Mouse (Mus musculus) forebrain, embryonic 15.5 days (tissue): ENCODE measurements around the gene Rtl1. TPM values are rescaled to one million over a fixed set of nuclear protein-coding genes. Genes with fewer than 3 reads are reported as not detected.

ENCODE experiments used
- ATAC-seq: fragments of 200-750 bp; cut with Nextera tagmentation; replicated peaks from 2 replicates; pipeline ENCODE4 v1.8.0; 2017; ENCODE audit warnings: mild to moderate bottlenecking, moderate TSS enrichment, moderate library complexity
- H3K27ac ChIP-seq: fragments of 300-500 bp; sonication (generic); replicated peaks from 2 replicates; pipeline ENCODE4 v1.5.1; 2015; ENCODE audit warnings: mild to moderate bottlenecking, inconsistent platforms
- H3K27me3 ChIP-seq: fragments of 300-500 bp; sonication (generic); 2 replicates; pipeline ENCODE4 v1.6.1; 2015; ENCODE audit warnings: inconsistent platforms
- H3K36me3 ChIP-seq: fragments of 300-500 bp; sonication (generic); 2 replicates; pipeline ENCODE4 v1.6.1; 2015; ENCODE audit warnings: mild to moderate bottlenecking, inconsistent platforms
- H3K4me1 ChIP-seq: fragments of 300-500 bp; sonication (generic); 2 replicates; pipeline ENCODE4 v1.6.1; 2015; ENCODE audit warnings: inconsistent platforms
- H3K4me2 ChIP-seq: fragments of 300-500 bp; sonication (generic); replicated peaks from 2 replicates; pipeline ENCODE4 v1.6.1; 2015; ENCODE audit warnings: mild to moderate bottlenecking, inconsistent platforms
- H3K4me3 ChIP-seq: fragments of 300-500 bp; sonication (generic); 2 replicates; pipeline ENCODE4 v1.5.1; 2015; ENCODE audit warnings: mild to moderate bottlenecking, inconsistent platforms
- H3K9ac ChIP-seq: fragments of 300-500 bp; sonication (generic); replicated peaks from 2 replicates; pipeline ENCODE4 v1.6.1; 2015; ENCODE audit warnings: mild to moderate bottlenecking, inconsistent platforms
- H3K9me3 ChIP-seq: fragments of 300-500 bp; sonication (generic); 2 replicates; pipeline ENCODE4 v1.6.1; 2016; ENCODE audit warnings: inconsistent platforms
- WGBS: fragments of 180-500 bp; shearing (Covaris S2); methylation state at CpG from one replicate; pipeline ENCODE4 v1.1.7; 2015; ENCODE audit warnings: mixed read lengths; 5-methylcytosine and 5-hydroxymethylcytosine counted together
- polyA plus RNA-seq: library from polyadenylated mRNA; unstranded; fragments of >200 nt; fragmentation: Nextera tagmentation; extraction: Ambion mirVana; gene quantifications from 2 replicates; pipeline ENCODE4 v1.2.1, GENCODE M21; 2015

Gene Rtl1
- 1.0 and 1.1 TPM in 2 replicates for polyA plus RNA-seq

GRCm38 (mm10) chr12:109600230-109600629 is at the start of gene Rtl1:
Gene Rtl1 (minus strand): TSS chr12:109600330.
- no peak within 1 kb of the TSS for H3K9ac ChIP-seq
- H3K4me3 ChIP-seq = no peak within 1 kb of the TSS
- no peak within 1 kb of the TSS for H3K27ac ChIP-seq
- H3K4me2 ChIP-seq = no peak within 1 kb of the TSS
- WGBS = 85% methylated on average over 7 of the region's 7 CpGs
- peaks cover 5% of the 10 kb centered on the region; the same call in 1 of the 2 replicates for H3K36me3 ChIP-seq
- H3K27me3 ChIP-seq = no peaks in the 10 kb centered on the region
- ATAC-seq = no peak
- peaks cover 15% of the 10 kb centered on the region for H3K4me1 ChIP-seq
- H3K9me3 ChIP-seq = no peaks in the 10 kb centered on the region

- Histone ChIP-seq H3K4me1 (no peaks in the 10 kb centered on the region), H3K9me3 (no peaks in the 10 kb centered on the region), H3K27me3 (no peaks in the 10 kb centered on the region), H3K4me3 (no peak overlapping the region), H3K27ac (no peak overlapping the region), H3K36me3 (peaks cover 4% of the 10 kb centered on the region; the same call in 1 of the 2 replicates), H3K4me2 (no peak overlapping the region), H3K9ac (no peak overlapping the region)
- no peak for ATAC-seq
- WGBS = 31% methylated on average over 3 of the region's 3 CpGs
These were observed 40.5 kb upstream of the Rtl1 start for GRCm38 (mm10) chr12:109640560-109641167.

DNA sequence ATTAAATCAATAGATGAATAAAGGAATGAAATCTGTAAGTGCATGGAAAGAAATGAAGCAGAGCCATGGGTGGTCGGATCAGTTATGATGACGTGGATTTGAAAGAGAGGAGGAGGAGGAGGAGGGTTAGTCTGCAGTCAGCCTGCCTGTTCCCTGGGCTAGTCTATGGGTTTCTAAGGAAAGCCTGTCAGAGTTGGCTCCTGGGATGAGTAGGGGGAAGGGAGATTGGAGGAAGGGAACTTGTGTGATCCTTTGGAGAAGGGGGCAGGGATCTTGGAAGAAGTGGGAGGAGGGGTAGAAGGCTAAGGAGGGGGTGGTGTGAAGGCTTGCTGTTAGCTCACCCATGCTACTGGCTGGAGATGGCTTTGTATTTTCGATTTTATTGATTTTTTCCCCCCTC is 31.9 kb upstream of the Rtl1 start:
- H3K4me3 ChIP-seq = no peak overlapping the region
- H3K27me3 ChIP-seq = no peaks in the 10 kb centered on the region
- no peak overlapping the region for H3K4me2 ChIP-seq
- H3K27ac ChIP-seq = no peak overlapping the region
- WGBS = 40% methylated on average over 3 of the region's 3 CpGs
- H3K4me1 ChIP-seq = no peaks in the 10 kb centered on the region
- ATAC-seq = no peak
- no peak overlapping the region for H3K9ac ChIP-seq
- H3K36me3 ChIP-seq = 0 out of 2 replicates have a peak, but pooled peaks cover 4% of the 10 kb centered on the region
- no peaks in the 10 kb centered on the region for H3K9me3 ChIP-seq

DNA sequence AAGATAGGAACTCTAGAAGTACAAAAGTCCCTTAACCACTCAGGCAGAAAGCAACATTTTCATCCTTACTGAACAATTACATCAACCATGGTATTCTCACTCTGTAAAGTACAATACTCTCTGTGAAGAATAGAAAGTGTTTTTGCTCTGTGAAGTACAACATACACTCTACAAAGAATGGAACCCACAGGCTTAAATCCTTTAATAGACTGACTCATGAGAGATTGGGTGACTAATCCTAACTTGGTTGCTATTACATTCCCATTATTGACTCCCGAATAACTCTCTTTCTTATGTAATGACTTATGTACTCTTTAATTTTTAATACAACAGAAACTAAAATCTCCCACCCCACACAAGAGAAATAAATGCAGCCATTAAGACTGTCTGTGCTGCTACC is 28.8 kb upstream of the Rtl1 start:
- H3K4me2 ChIP-seq = no peak overlapping the region
- ATAC-seq = no peak
- WGBS = 51% methylated on average over 1 of the region's 1 CpGs
- H3K4me3 ChIP-seq = no peak overlapping the region
- no peaks in the 10 kb centered on the region for H3K4me1 ChIP-seq
- H3K36me3 ChIP-seq = peaks cover 6% of the 10 kb centered on the region; the same call in 1 of the 2 replicates
- no peaks in the 10 kb centered on the region for H3K9me3 ChIP-seq
- no peaks in the 10 kb centered on the region for H3K27me3 ChIP-seq
- H3K9ac ChIP-seq = no peak overlapping the region
- H3K27ac ChIP-seq = no peak overlapping the region

DNA sequence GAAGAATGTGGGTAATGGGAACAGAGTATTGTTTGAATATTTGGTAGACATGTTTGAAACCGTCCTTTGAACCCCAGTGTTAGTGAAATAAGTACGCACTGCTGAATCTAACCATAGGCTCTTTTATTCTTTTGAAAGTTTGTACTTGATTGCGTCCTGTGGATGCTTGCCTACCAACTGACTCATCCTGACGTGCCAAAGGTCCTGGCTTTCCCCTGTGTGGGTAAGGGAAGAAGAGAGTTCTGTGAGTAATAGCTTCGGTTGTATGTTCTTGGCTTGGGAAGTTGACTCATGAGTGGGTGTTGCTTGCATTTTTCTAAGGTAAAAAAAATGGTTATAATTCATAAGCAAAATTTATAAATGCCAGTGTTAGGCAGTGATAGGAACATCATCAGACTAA is 26.8 kb upstream of the Rtl1 start:
- Histone ChIP-seq H3K27me3 (no peaks in the 10 kb centered on the region), H3K9me3 (no peaks in the 10 kb centered on the region), H3K36me3 (peaks cover 6% of the 10 kb centered on the region; the same call in 1 of the 2 replicates), H3K4me1 (no peaks in the 10 kb centered on the region), H3K4me3 (no peak overlapping the region), H3K27ac (no peak overlapping the region), H3K9ac (no peak overlapping the region), H3K4me2 (no peak overlapping the region)
- WGBS = 89% methylated on average over 5 of the region's 5 CpGs
- no peak for ATAC-seq

DNA sequence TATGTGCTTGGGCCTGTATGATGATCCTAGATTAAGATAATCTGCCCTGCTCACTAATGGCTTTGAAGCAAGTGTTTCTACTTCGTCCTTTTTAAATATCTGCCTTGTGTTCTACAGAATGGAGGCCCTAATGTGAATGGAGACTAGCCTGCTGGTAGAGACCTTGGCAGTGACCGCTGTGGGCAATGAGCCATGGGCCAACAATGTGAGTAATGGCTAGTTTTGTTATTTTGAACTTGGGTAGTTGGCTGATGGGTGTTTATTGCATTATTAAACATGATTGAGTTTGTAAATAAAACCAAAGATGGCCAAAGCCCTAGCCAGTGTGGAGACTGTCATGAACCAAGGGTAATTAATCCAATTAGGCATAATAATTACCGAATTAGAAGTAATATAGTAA is 20.1 kb upstream of the Rtl1 start:
- 66% methylated on average over 3 of the region's 3 CpGs for WGBS
- no peaks in the 10 kb centered on the region for H3K36me3 ChIP-seq
- H3K27me3 ChIP-seq = no peaks in the 10 kb centered on the region
- no peak overlapping the region for H3K4me3 ChIP-seq
- no peak overlapping the region for H3K27ac ChIP-seq
- H3K4me2 ChIP-seq = no peak overlapping the region
- H3K4me1 ChIP-seq = 0 out of 2 replicates have a peak, but pooled peaks cover 4% of the 10 kb centered on the region
- H3K9me3 ChIP-seq = no peaks in the 10 kb centered on the region
- no peak overlapping the region for H3K9ac ChIP-seq
- no peak for ATAC-seq

DNA sequence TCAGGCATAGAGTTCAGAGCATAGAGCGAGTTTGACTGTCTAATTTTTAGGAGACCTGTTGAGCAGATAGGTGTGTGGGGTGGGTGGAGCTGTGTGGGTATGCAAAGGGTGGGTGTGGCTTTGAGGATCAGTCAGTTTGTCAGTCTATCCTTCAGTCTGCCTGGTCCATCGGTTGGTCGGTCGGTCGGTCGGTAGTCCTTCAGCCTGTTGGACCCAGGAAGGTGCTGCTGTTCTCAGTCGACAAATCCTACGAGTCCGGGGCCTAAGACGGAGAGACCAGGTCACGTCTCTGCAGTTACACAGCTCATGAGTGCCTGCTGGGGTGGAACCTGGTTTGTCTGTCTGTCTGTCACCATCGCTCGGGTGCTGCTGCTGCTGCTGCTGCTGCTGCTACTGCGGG is 17.9 kb upstream of the Rtl1 start:
- Histone ChIP-seq H3K9ac (no peak overlapping the region), H3K4me2 (no peak overlapping the region), H3K36me3 (peaks cover 11% of the 10 kb centered on the region; the same call in 1 of the 2 replicates), H3K4me3 (no peak overlapping the region), H3K27ac (no peak overlapping the region), H3K27me3 (no peaks in the 10 kb centered on the region), H3K4me1 (0 out of 2 replicates have a peak, but pooled peaks cover 6% of the 10 kb centered on the region), H3K9me3 (no peaks in the 10 kb centered on the region)
- WGBS = 84% methylated on average over 14 of the region's 14 CpGs
- no peak for ATAC-seq

DNA sequence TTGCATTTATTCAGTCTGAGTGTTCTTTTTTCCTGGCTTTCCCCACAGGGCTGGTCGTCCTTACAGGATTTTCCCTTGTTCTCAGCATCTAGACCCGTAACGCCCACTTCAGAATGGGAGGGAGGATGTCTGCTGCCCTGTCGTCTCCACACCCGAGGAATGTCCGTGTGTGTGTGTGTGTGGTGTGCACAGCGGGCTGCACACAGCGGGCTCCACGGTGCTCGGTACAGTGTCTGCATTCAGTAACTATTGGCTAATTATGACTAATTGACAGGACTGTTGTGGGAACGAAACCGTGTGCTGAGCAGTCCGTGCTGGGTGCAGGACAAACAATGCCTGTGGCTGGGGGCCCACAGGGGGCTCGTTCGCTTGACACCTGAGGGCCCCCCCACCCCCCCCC is 17.0 kb upstream of the Rtl1 start:
- Histone ChIP-seq H3K4me3 (no peak overlapping the region), H3K36me3 (peaks cover 14% of the 10 kb centered on the region; the same call in 1 of the 2 replicates), H3K27me3 (no peaks in the 10 kb centered on the region; the same call in 1 of the 2 replicates), H3K4me2 (peak overlapping the region; percentile 16; the same call in 1 of the 2 replicates), H3K9me3 (no peaks in the 10 kb centered on the region), H3K9ac (no peak overlapping the region), H3K4me1 (0 out of 2 replicates have a peak, but pooled peaks cover 11% of the 10 kb centered on the region), H3K27ac (no peak overlapping the region)
- ATAC-seq = peak; percentile 58
- 9% methylated on average over 15 of the region's 15 CpGs for WGBS

- peaks cover 30% of the 10 kb centered on the region for H3K36me3 ChIP-seq
- no peaks in the 10 kb centered on the region for H3K9me3 ChIP-seq
- no peaks in the 10 kb centered on the region; the same call in 1 of the 2 replicates for H3K27me3 ChIP-seq
- no peak overlapping the region for H3K9ac ChIP-seq
- H3K4me1 ChIP-seq = 0 out of 2 replicates have a peak, but pooled peaks cover 11% of the 10 kb centered on the region
- ATAC-seq = no peak
- no peak overlapping the region for H3K4me3 ChIP-seq
- WGBS = 67% methylated on average over 8 of the region's 8 CpGs
- no peak overlapping the region for H3K27ac ChIP-seq
- H3K4me2 ChIP-seq = no peak overlapping the region
These were observed 15.2 kb upstream of the Rtl1 start for GRCm38 (mm10) chr12:109615371-109615770.

DNA sequence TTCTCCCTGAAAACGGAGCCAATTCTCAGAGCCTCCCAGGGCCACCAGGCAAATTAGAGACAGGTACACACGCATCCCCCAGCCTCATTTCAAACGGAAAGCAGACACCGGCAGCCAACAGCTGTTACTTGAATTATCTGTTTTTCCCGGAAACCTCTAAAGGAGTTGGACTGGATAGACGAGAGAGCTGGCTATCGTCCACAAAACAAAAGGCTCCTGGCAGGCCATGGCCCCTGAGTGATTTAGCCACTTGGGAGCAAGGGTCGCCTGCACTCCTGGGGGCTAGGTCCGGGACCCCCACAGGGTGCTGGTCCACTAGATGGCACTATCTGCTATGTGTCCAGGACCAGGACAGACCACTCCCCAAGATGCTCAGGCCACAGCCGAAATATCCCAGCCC is 14.3 kb upstream of the Rtl1 start:
- Histone ChIP-seq H3K9ac (no peak overlapping the region), H3K4me3 (no peak overlapping the region), H3K27ac (no peak overlapping the region), H3K27me3 (no peaks in the 10 kb centered on the region; the same call in 1 of the 2 replicates), H3K36me3 (peaks cover 39% of the 10 kb centered on the region), H3K4me2 (no peak overlapping the region), H3K4me1 (0 out of 2 replicates have a peak, but pooled peaks cover 11% of the 10 kb centered on the region), H3K9me3 (no peaks in the 10 kb centered on the region)
- ATAC-seq = no peak
- 46% methylated on average over 10 of the region's 10 CpGs for WGBS

- Histone ChIP-seq H3K9ac (no peak overlapping the region), H3K4me1 (0 out of 2 replicates have a peak, but pooled peaks cover 11% of the 10 kb centered on the region), H3K4me2 (peak overlapping the region; percentile 39), H3K36me3 (peaks cover 47% of the 10 kb centered on the region), H3K4me3 (peak overlapping the region; percentile 30), H3K27me3 (no peaks in the 10 kb centered on the region; the same call in 1 of the 2 replicates), H3K9me3 (no peaks in the 10 kb centered on the region), H3K27ac (no peak overlapping the region)
- no peak for ATAC-seq
- WGBS = 58% methylated on average over 32 of the region's 34 CpGs
These were observed 12.6 kb upstream of the Rtl1 start for GRCm38 (mm10) chr12:109612392-109613385.
